In genomic region chr9:24302906-24303305, GRCm38 (mm10) we compare ENCODE assay signal across 17 mouse cellular contexts.
"Had no signal": no experiment of that assay in that cellular context is flagged by ENCODE, and none has a peak within 500 bp of the region (broad histone marks: within the 10 kb centered on the region; RNA-seq: fewer than 3 reads in every experiment).

No protein-coding gene starts in this region.

- H3K4me3 ChIP-seq: liver, embryonic 15.5 days; lung, embryonic 15.5 days; megakaryocyte, embryonic 14.5 days; midbrain, embryonic 13.5 days; midbrain, embryonic 15.5 days; neural tube, embryonic 12.5 days; stomach, embryonic 15.5 days had no signal

- H3K9me3 ChIP-seq: liver, embryonic 15.5 days; lung, embryonic 15.5 days; midbrain, embryonic 13.5 days; midbrain, embryonic 15.5 days; neural tube, embryonic 12.5 days; stomach, embryonic 15.5 days had no signal

- H3K27me3 ChIP-seq: liver, embryonic 15.5 days; lung, embryonic 15.5 days; midbrain, embryonic 13.5 days; midbrain, embryonic 15.5 days; neural tube, embryonic 12.5 days; stomach, embryonic 15.5 days had no signal

- H3K4me2 ChIP-seq: liver, embryonic 15.5 days; lung, embryonic 15.5 days; midbrain, embryonic 13.5 days; midbrain, embryonic 15.5 days; neural tube, embryonic 12.5 days; stomach, embryonic 15.5 days had no signal

- ATAC-seq: liver, postnatal 0 days; lung, postnatal 0 days; midbrain, embryonic 15.5 days had no signal

- H3K36me3 ChIP-seq: liver, embryonic 15.5 days; lung, embryonic 15.5 days; midbrain, embryonic 13.5 days; midbrain, embryonic 15.5 days; neural tube, embryonic 12.5 days; stomach, embryonic 15.5 days had no signal

- DNase-seq: liver, postnatal 0 days; lung, adult 2 months; lung, postnatal 14 days; lung, postnatal 36 days; right cerebral cortex, postnatal 14 days; thymus, adult 2 months; thymus, postnatal 36 days had no signal

- H3K9ac ChIP-seq: liver, embryonic 15.5 days; liver, postnatal 0 days; lung, embryonic 15.5 days; midbrain, embryonic 13.5 days; midbrain, embryonic 15.5 days; neural tube, embryonic 12.5 days; stomach, embryonic 15.5 days had no signal

- H3K27ac ChIP-seq: liver, embryonic 15.5 days; lung, embryonic 15.5 days; macrophage; midbrain, embryonic 13.5 days; midbrain, embryonic 15.5 days; neural tube, embryonic 12.5 days; stomach, embryonic 15.5 days; stomach, postnatal 0 days had no signal

- H3K4me1 ChIP-seq: liver, embryonic 15.5 days; lung, embryonic 15.5 days; megakaryocyte, embryonic 14.5 days; midbrain, embryonic 15.5 days; neural tube, embryonic 12.5 days; stomach, embryonic 15.5 days had no signal
